Mouse (Mus musculus): ENCODE measurements at regions not wholly inside any gene's neighbourhood (a gene's known extent, or its start where the extent isn't known, plus 50 kb on each side); places are given as distances from the start of the nearest gene placed in this dataset.

GRCm38 (mm10) chr14:54074659-54075058 is 179.2 kb downstream of the Dad1 start:
- Histone ChIP-seq H3K36me3 (replicated peaks) (no peaks in the 10 kb centered on the region), H3K27me3 (no peaks in the 10 kb centered on the region), H3K9ac (no peak overlapping the region), H3K4me3 (replicated peaks) (no peak overlapping the region), H3K4me2 (no peak overlapping the region), H3K4me1 (no peaks in the 10 kb centered on the region), H3K9me3 (no peaks in the 10 kb centered on the region), H3K27ac (no peak overlapping the region)
- ATAC-seq (ENCODE audit: low FRiP score) = no peak
- 83% methylated on average over 3 of the region's 3 CpGs for WGBS

- 86% methylated on average over 10 of the region's 10 CpGs for WGBS
- Histone ChIP-seq H3K4me3 (replicated peaks) (no peak overlapping the region), H3K9ac (no peak overlapping the region), H3K27me3 (no peaks in the 10 kb centered on the region), H3K27ac (no peak overlapping the region), H3K4me1 (no peaks in the 10 kb centered on the region), H3K4me2 (no peak overlapping the region), H3K9me3 (no peaks in the 10 kb centered on the region), H3K36me3 (replicated peaks) (no peaks in the 10 kb centered on the region)
- no peak for ATAC-seq (ENCODE audit: low FRiP score)
These were observed 181.5 kb downstream of the Dad1 start for GRCm38 (mm10) chr14:54072283-54072912.

- H3K9ac ChIP-seq = no peak overlapping the region
- no peak overlapping the region for H3K27ac ChIP-seq
- H3K4me3 ChIP-seq (replicated peaks) = no peak overlapping the region
- no peak for ATAC-seq (ENCODE audit: low FRiP score)
- no peak overlapping the region for H3K4me2 ChIP-seq
- no peaks in the 10 kb centered on the region for H3K27me3 ChIP-seq
- no peaks in the 10 kb centered on the region; the same call in 1 of the 2 replicates for H3K4me1 ChIP-seq
- no peaks in the 10 kb centered on the region for H3K36me3 ChIP-seq (replicated peaks)
- no peaks in the 10 kb centered on the region for H3K9me3 ChIP-seq
These were observed 183.7 kb downstream of the Dad1 start for GRCm38 (mm10) chr14:54070240-54070639.

- no peak overlapping the region for H3K4me2 ChIP-seq
- no peaks in the 10 kb centered on the region for H3K9me3 ChIP-seq
- no peak overlapping the region for H3K27ac ChIP-seq
- H3K36me3 ChIP-seq (replicated peaks) = no peaks in the 10 kb centered on the region
- H3K4me1 ChIP-seq = no peaks in the 10 kb centered on the region; the same call in 1 of the 2 replicates
- H3K4me3 ChIP-seq (replicated peaks) = no peak overlapping the region
- no peak overlapping the region for H3K9ac ChIP-seq
- no peak for ATAC-seq (ENCODE audit: low FRiP score)
- WGBS = 100% methylated on average over 1 of the region's 1 CpGs
- peaks cover 7% of the 10 kb centered on the region; the same call in 1 of the 2 replicates for H3K27me3 ChIP-seq
These were observed 185.2 kb downstream of the Dad1 start for GRCm38 (mm10) chr14:54068684-54069083.

GRCm38 (mm10) chr14:54065466-54065865 is 188.4 kb downstream of the Dad1 start:
- no peaks in the 10 kb centered on the region for H3K36me3 ChIP-seq (replicated peaks)
- no peak for ATAC-seq (ENCODE audit: low FRiP score)
- H3K27me3 ChIP-seq = peaks cover 7% of the 10 kb centered on the region; the same call in 1 of the 2 replicates
- no peaks in the 10 kb centered on the region for H3K9me3 ChIP-seq
- H3K27ac ChIP-seq = no peak overlapping the region
- no peak overlapping the region for H3K9ac ChIP-seq
- no peak overlapping the region for H3K4me3 ChIP-seq (replicated peaks)
- peaks cover 10% of the 10 kb centered on the region for H3K4me1 ChIP-seq
- WGBS = 56% methylated on average over 4 of the region's 4 CpGs
- no peak overlapping the region for H3K4me2 ChIP-seq

GRCm38 (mm10) chr14:54064541-54065402 is 189.1 kb downstream of the Dad1 start:
- peak; percentile 30; the same call in 1 of the 2 replicates for ATAC-seq (ENCODE audit: low FRiP score)
- Histone ChIP-seq H3K4me2 (no peak overlapping the region), H3K27me3 (peaks cover 7% of the 10 kb centered on the region; the same call in 1 of the 2 replicates), H3K4me1 (peaks cover 16% of the 10 kb centered on the region), H3K9ac (no peak overlapping the region), H3K4me3 (replicated peaks) (no peak overlapping the region), H3K9me3 (no peaks in the 10 kb centered on the region), H3K27ac (no peak overlapping the region), H3K36me3 (replicated peaks) (no peaks in the 10 kb centered on the region)
- 31% methylated on average over 11 of the region's 11 CpGs for WGBS

- Histone ChIP-seq H3K4me1 (peaks cover 16% of the 10 kb centered on the region), H3K9ac (no peak overlapping the region), H3K4me2 (no peak overlapping the region), H3K4me3 (replicated peaks) (no peak overlapping the region), H3K27ac (no peak overlapping the region), H3K27me3 (peaks cover 7% of the 10 kb centered on the region; the same call in 1 of the 2 replicates), H3K36me3 (replicated peaks) (no peaks in the 10 kb centered on the region), H3K9me3 (no peaks in the 10 kb centered on the region)
- peak; percentile 8; the same call in 1 of the 2 replicates for ATAC-seq (ENCODE audit: low FRiP score)
- 28% methylated on average over 3 of the region's 3 CpGs for WGBS
These were observed 192.3 kb downstream of the Dad1 start for GRCm38 (mm10) chr14:54061570-54061969.

- Histone ChIP-seq H3K27ac (no peak overlapping the region), H3K4me1 (peaks cover 16% of the 10 kb centered on the region), H3K4me3 (replicated peaks) (no peak overlapping the region), H3K9me3 (no peaks in the 10 kb centered on the region), H3K27me3 (peaks cover 7% of the 10 kb centered on the region; the same call in 1 of the 2 replicates), H3K9ac (no peak overlapping the region), H3K36me3 (replicated peaks) (no peaks in the 10 kb centered on the region), H3K4me2 (no peak overlapping the region)
- 23% methylated on average over 4 of the region's 4 CpGs for WGBS
- peak; percentile 82 for ATAC-seq (ENCODE audit: low FRiP score)
These were observed 194.1 kb downstream of the Dad1 start for GRCm38 (mm10) chr14:54059776-54060175.

- peaks cover 5% of the 10 kb centered on the region; the same call in 1 of the 2 replicates for H3K27me3 ChIP-seq
- no peak overlapping the region for H3K4me2 ChIP-seq
- 85% methylated on average over 6 of the region's 6 CpGs for WGBS
- no peaks in the 10 kb centered on the region for H3K36me3 ChIP-seq (replicated peaks)
- H3K9me3 ChIP-seq = no peaks in the 10 kb centered on the region
- H3K4me1 ChIP-seq = peaks cover 16% of the 10 kb centered on the region
- no peak overlapping the region for H3K27ac ChIP-seq
- 0 out of 2 replicates have a peak, but pooled peaks have one; percentile 9 for ATAC-seq (ENCODE audit: low FRiP score)
- H3K4me3 ChIP-seq (replicated peaks) = no peak overlapping the region
- no peak overlapping the region for H3K9ac ChIP-seq
These were observed 194.8 kb downstream of the Dad1 start for GRCm38 (mm10) chr14:54059096-54059495.

GRCm38 (mm10) chr14:54056691-54057090 is 197.2 kb downstream of the Dad1 start:
- H3K4me1 ChIP-seq = peaks cover 14% of the 10 kb centered on the region
- no peaks in the 10 kb centered on the region for H3K27me3 ChIP-seq
- no peak overlapping the region for H3K4me2 ChIP-seq
- H3K9ac ChIP-seq = no peak overlapping the region
- no peaks in the 10 kb centered on the region for H3K9me3 ChIP-seq
- H3K4me3 ChIP-seq (replicated peaks) = no peak overlapping the region
- ATAC-seq (ENCODE audit: low FRiP score) = no peak
- H3K36me3 ChIP-seq (replicated peaks) = no peaks in the 10 kb centered on the region
- 83% methylated on average over 7 of the region's 7 CpGs for WGBS
- H3K27ac ChIP-seq = no peak overlapping the region

GRCm38 (mm10) chr14:54055390-54055789 is 198.5 kb downstream of the Dad1 start:
- no peaks in the 10 kb centered on the region for H3K9me3 ChIP-seq
- no peak for ATAC-seq (ENCODE audit: low FRiP score)
- H3K9ac ChIP-seq = no peak overlapping the region
- no peaks in the 10 kb centered on the region for H3K27me3 ChIP-seq
- H3K27ac ChIP-seq = no peak overlapping the region
- no peak overlapping the region for H3K4me3 ChIP-seq (replicated peaks)
- WGBS = 82% methylated on average over 6 of the region's 6 CpGs
- H3K4me2 ChIP-seq = no peak overlapping the region
- H3K36me3 ChIP-seq (replicated peaks) = no peaks in the 10 kb centered on the region
- H3K4me1 ChIP-seq = peaks cover 6% of the 10 kb centered on the region; the same call in 1 of the 2 replicates

- no peak overlapping the region for H3K27ac ChIP-seq
- H3K36me3 ChIP-seq (replicated peaks) = no peaks in the 10 kb centered on the region
- H3K9ac ChIP-seq = no peak overlapping the region
- WGBS = 85% methylated on average over 2 of the region's 2 CpGs
- H3K4me2 ChIP-seq = no peak overlapping the region
- no peaks in the 10 kb centered on the region for H3K4me1 ChIP-seq
- no peaks in the 10 kb centered on the region for H3K27me3 ChIP-seq
- H3K9me3 ChIP-seq = no peaks in the 10 kb centered on the region
- no peak for ATAC-seq (ENCODE audit: low FRiP score)
- no peak overlapping the region for H3K4me3 ChIP-seq (replicated peaks)
These were observed 211.6 kb downstream of the Dad1 start for GRCm38 (mm10) chr14:54042286-54042685.
